Mouse (Mus musculus) G1E (cell line): ENCODE measurements around the gene Actr2.

Experiments
- CTCF ChIP-seq: IDR thresholded peaks from 2 replicates; pipeline ENCODE4 v1.5.1; 2012; ENCODE audit warnings: low read depth, low read length, inconsistent platforms, mixed read lengths
- GATA2 ChIP-seq: IDR thresholded peaks from 2 replicates; pipeline ENCODE4 v1.6.1; 2012; ENCODE audit warnings: low read depth, low read length, inconsistent platforms, borderline replicate concordance

DNA sequence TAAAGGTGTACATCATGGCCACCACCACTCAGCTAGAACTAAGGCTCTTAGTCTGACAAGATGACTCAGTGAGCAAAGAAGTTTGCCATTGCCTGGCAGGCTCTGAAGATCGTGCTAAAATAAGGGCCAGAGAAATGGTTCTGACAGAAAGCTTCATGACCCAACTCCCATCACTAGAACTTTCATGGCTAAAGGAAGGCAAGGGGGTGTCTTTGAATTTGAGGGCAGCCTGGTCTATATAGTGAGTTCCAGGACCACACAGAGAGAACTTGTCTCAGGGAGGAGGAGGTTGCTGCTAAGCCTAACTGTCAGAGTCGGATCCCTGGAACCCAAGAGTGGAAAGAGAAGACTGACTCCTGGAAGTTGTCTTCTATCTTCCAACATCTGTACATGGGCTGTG is 27.0 kb upstream of the Actr2 start:
- no peak for TF ChIP-seq CTCF
- no peak for TF ChIP-seq GATA2
